Mouse (Mus musculus): ENCODE results near the gene Vmn1r64.
A peak's percentile ranks its signal among the peaks of the same experiment; 100 is the strongest.

Vmn1r64 gene

GRCm38 (mm10) chr7:5884442-5884841 lies at the start of gene Vmn1r64:
TSS of gene Vmn1r64 (minus strand) at chr7:5884542.
- no peak for DNase-seq (ENCODE audit: low read depth)

GRCm38 (mm10) chr7:5899238-5899637 lies 14.9 kb upstream of the Vmn1r64 start:
- DNase-seq (ENCODE audit: low read depth): no peak

- peak; percentile 4 for DNase-seq (ENCODE audit: low read depth)
These were observed 12.9 kb upstream of the Vmn1r64 start for GRCm38 (mm10) chr7:5897245-5897644.

All from 416B (cell line).